Mouse (Mus musculus): ENCODE results near the gene Snai3. TPM values are rescaled to one million over a fixed set of nuclear protein-coding genes. Genes with fewer than 3 reads are reported as not detected.

Snai3 gene
- polyA plus RNA-seq, 1 experiment from 2014 or later = not detected

DNA sequence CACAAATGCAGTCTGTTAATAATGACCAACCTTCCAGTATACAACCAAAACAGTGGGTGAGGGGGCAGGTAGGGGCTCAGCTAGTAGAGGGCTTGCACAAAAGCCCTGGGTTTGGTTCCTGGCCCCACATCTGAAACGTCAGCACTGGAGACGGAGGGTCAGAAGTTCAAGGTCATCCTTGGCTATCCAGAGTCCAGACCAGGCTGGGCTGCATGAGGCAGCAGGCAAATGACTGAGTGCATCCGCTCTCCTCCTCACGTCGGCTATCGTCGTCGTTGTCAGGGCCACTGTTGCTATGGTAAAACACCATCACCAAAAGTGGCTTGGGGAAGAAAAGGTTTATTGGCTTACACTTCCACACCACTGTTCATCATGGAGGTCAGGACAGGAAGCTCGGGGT lies 46.2 kb downstream of the Snai3 start:
- Histone ChIP-seq H3K4me3 (ENCODE audit: low read depth, low read length) (no peak overlapping the region), H3K27ac (ENCODE audit: low read depth, low read length) (no peak overlapping the region), H3K9ac (ENCODE audit: low read length) (no peak overlapping the region), H3K4me2 (no peak overlapping the region), H3K9me3 (ENCODE audit: control insufficient read depth, low read length) (no peaks in the 10 kb centered on the region), H3K27me3 (ENCODE audit: control insufficient read depth, insufficient read depth, low read length) (no peaks in the 10 kb centered on the region), H3K36me3 (ENCODE audit: control insufficient read depth, insufficient read depth, low read length) (peaks cover 61% of the 10 kb centered on the region), H3K4me1 (ENCODE audit: control insufficient read depth, insufficient read depth, low read length) (no peaks in the 10 kb centered on the region)
- DNase-seq (ENCODE audit: low spot score, missing footprints) = no peak
- ATAC-seq (ENCODE audit: low FRiP score) = no peak
- WGBS = 94% methylated on average over 9 of the region's 9 CpGs

DNA sequence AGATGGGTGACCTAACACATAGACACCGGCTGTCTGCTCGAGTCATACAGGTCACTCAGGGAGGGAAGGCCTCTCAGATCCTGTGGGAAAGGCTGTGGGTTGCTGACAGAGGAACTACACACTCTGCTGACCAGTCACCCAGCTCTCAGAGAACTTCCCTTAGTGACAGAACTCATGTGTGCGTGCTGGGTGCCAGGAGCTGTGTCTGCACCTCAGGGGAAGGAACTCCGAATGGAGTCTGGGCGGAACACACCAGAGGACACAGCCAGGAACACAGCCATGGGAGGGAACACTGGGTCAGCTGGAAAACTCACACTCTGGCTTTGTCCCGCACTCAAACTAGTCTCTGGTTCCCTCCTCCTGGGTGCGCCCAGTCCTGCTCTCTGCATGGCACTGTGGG lies 52.9 kb downstream of the Snai3 start:
- H3K27me3 ChIP-seq (ENCODE audit: control insufficient read depth, insufficient read depth, low read length) = no peaks in the 10 kb centered on the region
- H3K9me3 ChIP-seq (ENCODE audit: control insufficient read depth, low read length) = no peaks in the 10 kb centered on the region
- peaks cover 56% of the 10 kb centered on the region for H3K36me3 ChIP-seq (ENCODE audit: control insufficient read depth, insufficient read depth, low read length)
- WGBS = 95% methylated on average over 7 of the region's 7 CpGs
- H3K9ac ChIP-seq (ENCODE audit: low read length) = no peak overlapping the region
- no peak for DNase-seq (ENCODE audit: low spot score, missing footprints)
- H3K4me2 ChIP-seq = no peak overlapping the region
- ATAC-seq (ENCODE audit: low FRiP score) = no peak
- H3K4me3 ChIP-seq (ENCODE audit: low read depth, low read length) = no peak overlapping the region
- no peak overlapping the region for H3K27ac ChIP-seq (ENCODE audit: low read depth, low read length)
- H3K4me1 ChIP-seq (ENCODE audit: control insufficient read depth, insufficient read depth, low read length) = no peaks in the 10 kb centered on the region

GRCm38 (mm10) chr8:122405146-122405805 lies 55.3 kb downstream of the Snai3 start:
- no peaks in the 10 kb centered on the region for H3K9me3 ChIP-seq (ENCODE audit: control insufficient read depth, low read length)
- WGBS = 93% methylated on average over 9 of the region's 9 CpGs
- no peak overlapping the region for H3K9ac ChIP-seq (ENCODE audit: low read length)
- ATAC-seq (ENCODE audit: low FRiP score) (no peak), DNase-seq (ENCODE audit: low spot score, missing footprints) (no peak)
- H3K4me1 ChIP-seq (ENCODE audit: control insufficient read depth, insufficient read depth, low read length) = no peaks in the 10 kb centered on the region
- H3K4me3 ChIP-seq (ENCODE audit: low read depth, low read length) = no peak overlapping the region
- H3K4me2 ChIP-seq = no peak overlapping the region
- H3K27me3 ChIP-seq (ENCODE audit: control insufficient read depth, insufficient read depth, low read length) = no peaks in the 10 kb centered on the region
- H3K27ac ChIP-seq (ENCODE audit: low read depth, low read length) = no peak overlapping the region
- peaks cover 46% of the 10 kb centered on the region for H3K36me3 ChIP-seq (ENCODE audit: control insufficient read depth, insufficient read depth, low read length)

Small RNA genes within 50 kb of the gene (microRNA-seq; reads per million reads assigned to microRNA genes)
- gene Gm24366 = not detected

Other genes starting within 250 kb of the Snai3 start
- gene Zfpm1, start 178.6 kb downstream of the Snai3 start, polyA plus RNA-seq (2014; fragmentation: Nextera tagmentation; extraction: Ambion mirVana) = 1.6 and 1.8 TPM in 2 replicates
- not detected in 2 replicates for gene Trhr2, start 100.0 kb downstream of the Snai3 start, polyA plus RNA-seq (2014; fragmentation: Nextera tagmentation; extraction: Ambion mirVana)
- 42.0 and 43.7 TPM in 2 replicates for gene Zc3h18, start 84.1 kb downstream of the Snai3 start, polyA plus RNA-seq (2014; fragmentation: Nextera tagmentation; extraction: Ambion mirVana)
- gene Il17c, start 38.7 kb downstream of the Snai3 start, polyA plus RNA-seq (2014; fragmentation: Nextera tagmentation; extraction: Ambion mirVana) = not detected in 2 replicates
- gene Cyba, start 27.8 kb downstream of the Snai3 start, polyA plus RNA-seq (2014; fragmentation: Nextera tagmentation; extraction: Ambion mirVana) = 54.4 and 61.6 TPM in 2 replicates
- gene Mvd, start 17.3 kb downstream of the Snai3 start, polyA plus RNA-seq (2014; fragmentation: Nextera tagmentation; extraction: Ambion mirVana) = 44.3 and 48.1 TPM in 2 replicates
- gene Rnf166, start 15.3 kb upstream of the Snai3 start, polyA plus RNA-seq (2014; fragmentation: Nextera tagmentation; extraction: Ambion mirVana) = 23.2 and 29.7 TPM in 2 replicates
- 74.8 and 78.7 TPM in 2 replicates for gene Ctu2, start 15.4 kb upstream of the Snai3 start, polyA plus RNA-seq (2014; fragmentation: Nextera tagmentation; extraction: Ambion mirVana)
- gene Piezo1, start 90.6 kb upstream of the Snai3 start, polyA plus RNA-seq (2014; fragmentation: Nextera tagmentation; extraction: Ambion mirVana) = 2.8 and 4.3 TPM in 2 replicates
- 25.7 and 35.8 TPM in 2 replicates for gene Cdt1, start 107.3 kb upstream of the Snai3 start, polyA plus RNA-seq (2014; fragmentation: Nextera tagmentation; extraction: Ambion mirVana)
- gene Aprt, start 116.2 kb upstream of the Snai3 start, polyA plus RNA-seq (2014; fragmentation: Nextera tagmentation; extraction: Ambion mirVana) = 176 and 195 TPM in 2 replicates
- 6.0 and 6.4 TPM in 2 replicates for gene Galns, start 150.7 kb upstream of the Snai3 start, polyA plus RNA-seq (2014; fragmentation: Nextera tagmentation; extraction: Ambion mirVana)
- gene Trappc2l, start 150.9 kb upstream of the Snai3 start, polyA plus RNA-seq (2014; fragmentation: Nextera tagmentation; extraction: Ambion mirVana) = 43.0 and 43.7 TPM in 2 replicates
- gene Pabpn1l, start 162.0 kb upstream of the Snai3 start, polyA plus RNA-seq (2014; fragmentation: Nextera tagmentation; extraction: Ambion mirVana) = not detected in 2 replicates
- 6.1 and 6.4 TPM in 2 replicates for gene Cbfa2t3, start 238.4 kb upstream of the Snai3 start, polyA plus RNA-seq (2014; fragmentation: Nextera tagmentation; extraction: Ambion mirVana)

Measured in midbrain, embryonic 11.5 days (tissue).